Mouse (Mus musculus): ENCODE measurements around the gene Rarb. TPM values are rescaled to one million over a fixed set of nuclear protein-coding genes. Genes with fewer than 3 reads are reported as not detected.

Rarb gene
- polyA plus RNA-seq, 1 experiment, result 1.0 TPM

- no peak for DNase-seq (ENCODE audit: low read depth in 1 of 2, low spot score in 2 of 2)
- no peak for TF ChIP-seq CTCF (IDR thresholded peaks at IDR 0.05; ENCODE audit: extremely low read depth, insufficient read depth, insufficient read length, insufficient replicate concordance)
- no peak for TF ChIP-seq POLR2A (IDR thresholded peaks at IDR 0.05; ENCODE audit: low read depth, low read length)
- Histone ChIP-seq H3K36me3 (ENCODE audit: control insufficient read depth, insufficient read depth, low read length) (no peaks in the 10 kb centered on the region), H3K27ac (ENCODE audit: insufficient read depth, low read length) (no peak overlapping the region), H3K4me1 (ENCODE audit: control insufficient read depth, insufficient read depth, insufficient read length) (no peaks in the 10 kb centered on the region), H3K27me3 (ENCODE audit: control insufficient read depth, insufficient read depth, low read length) (no peaks in the 10 kb centered on the region), H3K4me3 (ENCODE audit: extremely low read depth, insufficient read depth, insufficient read length) (no peak overlapping the region)
- WGBS, result 92% methylated on average over 2 of the region's 2 CpGs
These were observed 290.3 kb downstream of the Rarb start for GRCm38 (mm10) chr14:16528631-16529030.

- Histone ChIP-seq H3K27ac (ENCODE audit: insufficient read depth, low read length) (no peak overlapping the region), H3K27me3 (ENCODE audit: control insufficient read depth, insufficient read depth, low read length) (no peaks in the 10 kb centered on the region), H3K4me3 (ENCODE audit: extremely low read depth, insufficient read depth, insufficient read length) (no peak overlapping the region), H3K36me3 (ENCODE audit: control insufficient read depth, insufficient read depth, low read length) (no peaks in the 10 kb centered on the region), H3K4me1 (ENCODE audit: control insufficient read depth, insufficient read depth, insufficient read length) (no peaks in the 10 kb centered on the region)
- WGBS, result 92% methylated on average over 3 of the region's 3 CpGs
- TF ChIP-seq POLR2A (IDR thresholded peaks at IDR 0.05; ENCODE audit: low read depth, low read length) (no peak), CTCF (IDR thresholded peaks at IDR 0.05; ENCODE audit: extremely low read depth, insufficient read depth, insufficient read length, insufficient replicate concordance) (no peak)
- DNase-seq (ENCODE audit: low read depth in 1 of 2, low spot score in 2 of 2), result no peak
These were observed 292.8 kb downstream of the Rarb start for GRCm38 (mm10) chr14:16526120-16526519.

- no peaks in the 10 kb centered on the region for H3K36me3 ChIP-seq (ENCODE audit: control insufficient read depth, insufficient read depth, low read length)
- no peak overlapping the region for H3K27ac ChIP-seq (ENCODE audit: insufficient read depth, low read length)
- DNase-seq (ENCODE audit: low read depth in 1 of 2, low spot score in 2 of 2), result no peak
- H3K27me3 ChIP-seq (ENCODE audit: control insufficient read depth, insufficient read depth, low read length), result no peaks in the 10 kb centered on the region
- no peaks in the 10 kb centered on the region for H3K4me1 ChIP-seq (ENCODE audit: control insufficient read depth, insufficient read depth, insufficient read length)
- H3K4me3 ChIP-seq (ENCODE audit: extremely low read depth, insufficient read depth, insufficient read length), result no peak overlapping the region
- WGBS, result 84% methylated on average over 5 of the region's 5 CpGs
- TF ChIP-seq CTCF (IDR thresholded peaks at IDR 0.05; ENCODE audit: extremely low read depth, insufficient read depth, insufficient read length, insufficient replicate concordance), result no peak
- no peak for TF ChIP-seq POLR2A (IDR thresholded peaks at IDR 0.05; ENCODE audit: low read depth, low read length)
These were observed 293.6 kb downstream of the Rarb start for GRCm38 (mm10) chr14:16525137-16525924.

- H3K27me3 ChIP-seq (ENCODE audit: control insufficient read depth, insufficient read depth, low read length), result no peaks in the 10 kb centered on the region
- DNase-seq (ENCODE audit: low read depth in 1 of 2, low spot score in 2 of 2), result no peak
- 95% methylated on average over 3 of the region's 3 CpGs for WGBS
- no peak overlapping the region for H3K4me3 ChIP-seq (ENCODE audit: extremely low read depth, insufficient read depth, insufficient read length)
- TF ChIP-seq CTCF (IDR thresholded peaks at IDR 0.05; ENCODE audit: extremely low read depth, insufficient read depth, insufficient read length, insufficient replicate concordance), result no peak
- TF ChIP-seq POLR2A (IDR thresholded peaks at IDR 0.05; ENCODE audit: low read depth, low read length), result no peak
- H3K4me1 ChIP-seq (ENCODE audit: control insufficient read depth, insufficient read depth, insufficient read length), result no peaks in the 10 kb centered on the region
- no peak overlapping the region for H3K27ac ChIP-seq (ENCODE audit: insufficient read depth, low read length)
- H3K36me3 ChIP-seq (ENCODE audit: control insufficient read depth, insufficient read depth, low read length), result no peaks in the 10 kb centered on the region
These were observed 296.1 kb downstream of the Rarb start for GRCm38 (mm10) chr14:16522852-16523251.

- no peak for DNase-seq (ENCODE audit: low read depth in 1 of 2, low spot score in 2 of 2)
- H3K27me3 ChIP-seq (ENCODE audit: control insufficient read depth, insufficient read depth, low read length), result no peaks in the 10 kb centered on the region
- 76% methylated on average over 8 of the region's 8 CpGs for WGBS
- no peak for TF ChIP-seq POLR2A (IDR thresholded peaks at IDR 0.05; ENCODE audit: low read depth, low read length)
- no peak overlapping the region for H3K27ac ChIP-seq (ENCODE audit: insufficient read depth, low read length)
- no peak overlapping the region for H3K4me3 ChIP-seq (ENCODE audit: extremely low read depth, insufficient read depth, insufficient read length)
- no peaks in the 10 kb centered on the region for H3K4me1 ChIP-seq (ENCODE audit: control insufficient read depth, insufficient read depth, insufficient read length)
- H3K36me3 ChIP-seq (ENCODE audit: control insufficient read depth, insufficient read depth, low read length), result no peaks in the 10 kb centered on the region
These were observed 299.3 kb downstream of the Rarb start for GRCm38 (mm10) chr14:16519588-16520167.

- Histone ChIP-seq H3K27me3 (ENCODE audit: control insufficient read depth, insufficient read depth, low read length) (no peaks in the 10 kb centered on the region), H3K4me1 (ENCODE audit: control insufficient read depth, insufficient read depth, insufficient read length) (no peaks in the 10 kb centered on the region), H3K4me3 (ENCODE audit: extremely low read depth, insufficient read depth, insufficient read length) (no peak overlapping the region), H3K36me3 (ENCODE audit: control insufficient read depth, insufficient read depth, low read length) (no peaks in the 10 kb centered on the region), H3K27ac (ENCODE audit: insufficient read depth, low read length) (no peak overlapping the region)
- TF ChIP-seq CTCF (IDR thresholded peaks at IDR 0.05; ENCODE audit: extremely low read depth, insufficient read depth, insufficient read length, insufficient replicate concordance) (no peak), POLR2A (IDR thresholded peaks at IDR 0.05; ENCODE audit: low read depth, low read length) (no peak)
- DNase-seq (ENCODE audit: low read depth in 1 of 2, low spot score in 2 of 2), result no peak
These were observed 301.0 kb downstream of the Rarb start for GRCm38 (mm10) chr14:16517958-16518357.

- H3K4me1 ChIP-seq (ENCODE audit: control insufficient read depth, insufficient read depth, insufficient read length), result no peaks in the 10 kb centered on the region
- TF ChIP-seq POLR2A (IDR thresholded peaks at IDR 0.05; ENCODE audit: low read depth, low read length) (no peak), CTCF (IDR thresholded peaks at IDR 0.05; ENCODE audit: extremely low read depth, insufficient read depth, insufficient read length, insufficient replicate concordance) (no peak)
- no peaks in the 10 kb centered on the region for H3K36me3 ChIP-seq (ENCODE audit: control insufficient read depth, insufficient read depth, low read length)
- no peak overlapping the region for H3K27ac ChIP-seq (ENCODE audit: insufficient read depth, low read length)
- H3K27me3 ChIP-seq (ENCODE audit: control insufficient read depth, insufficient read depth, low read length), result no peaks in the 10 kb centered on the region
- DNase-seq (ENCODE audit: low read depth in 1 of 2, low spot score in 2 of 2), result no peak
- no peak overlapping the region for H3K4me3 ChIP-seq (ENCODE audit: extremely low read depth, insufficient read depth, insufficient read length)
- WGBS, result 75% methylated on average over 3 of the region's 3 CpGs
These were observed 303.2 kb downstream of the Rarb start for GRCm38 (mm10) chr14:16515731-16516130.

Data from spleen, adult 2 months (tissue).